Mouse (Mus musculus) forebrain, embryonic 11.5 days (tissue): Measurements from ENCODE around the gene Tead3. TPM values are rescaled to one million over a fixed set of nuclear protein-coding genes. Genes with fewer than 3 reads are reported as not detected.
"Not testable (repeated sequence)": the region's sequence is repeated elsewhere in the genome, so short reads cannot be mapped to it uniquely, and the experiment has no call there.

Experiments used
- ATAC-seq: fragments of 200-750 bp; cut with Nextera tagmentation; replicated peaks from 2 replicates; pipeline ENCODE4 v1.8.0; 2017; ENCODE audit warnings: moderate TSS enrichment; ENCODE audit not compliant: low FRiP score
- DNase-seq: peaks from one replicate; pipeline ENCODE4 v3.0.0-alpha.2; 2017; ENCODE audit warnings: low spot score
- H3K27ac ChIP-seq: fragments of 300-500 bp; sonication (generic); 2 replicates; pipeline ENCODE4 v1.5.1; 2014; ENCODE audit warnings: low read depth, low read length
- H3K27me3 ChIP-seq: fragments of 300-500 bp; sonication (generic); 2 replicates; pipeline ENCODE4 v1.6.1; 2014; ENCODE audit warnings: mild to moderate bottlenecking, low read length, mixed read lengths; ENCODE audit not compliant: control insufficient read depth, insufficient read depth
- H3K36me3 ChIP-seq: fragments of 300-500 bp; sonication (generic); 2 replicates; pipeline ENCODE4 v1.6.1; 2014; ENCODE audit warnings: mild to moderate bottlenecking, low read length, moderate library complexity, mixed read lengths; ENCODE audit not compliant: control insufficient read depth, insufficient read depth
- H3K4me1 ChIP-seq: fragments of 300-500 bp; sonication (generic); replicated peaks from 2 replicates; pipeline ENCODE4 v1.6.1; 2014; ENCODE audit warnings: low read length, mixed read lengths; ENCODE audit not compliant: control insufficient read depth, insufficient read depth
- H3K4me2 ChIP-seq: fragments of 300-500 bp; sonication (generic); 2 replicates; pipeline ENCODE4 v1.6.1; 2014; ENCODE audit warnings: low read depth, mild to moderate bottlenecking, low read length, moderate library complexity, mixed read lengths; ENCODE audit not compliant: severe bottlenecking
- H3K4me3 ChIP-seq: fragments of 300-500 bp; sonication (generic); 2 replicates; pipeline ENCODE4 v1.5.1; 2014; ENCODE audit warnings: low read depth, low read length
- H3K9ac ChIP-seq: fragments of 300-500 bp; sonication (generic); 2 replicates; pipeline ENCODE4 v1.6.1; 2014; ENCODE audit warnings: low read length
- H3K9me3 ChIP-seq: fragments of 300-500 bp; sonication (generic); 2 replicates; pipeline ENCODE4 v1.6.1; 2016; ENCODE audit warnings: low read length, mixed read lengths; ENCODE audit not compliant: control insufficient read depth
- WGBS: fragments of 180-500 bp; shearing (Covaris S2); extraction: QIAGEN DNeasy Blood & Tissue Kit; methylation state at CpG from one replicate; pipeline ENCODE4 v1.1.7; 2014; 5-methylcytosine and 5-hydroxymethylcytosine counted together
- polyA plus RNA-seq: library from polyadenylated mRNA; unstranded; fragments of >200 nt; fragmentation: Nextera tagmentation; extraction: Ambion mirVana; gene quantifications from 2 replicates; pipeline ENCODE4 v1.2.1, GENCODE M21; 2014

Tead3 gene
- polyA plus RNA-seq, 1 experiment from 2014 or later = 5.6 TPM

- Histone ChIP-seq H3K9me3 (no peaks in the 10 kb centered on the region), H3K9ac (peak overlapping the region; percentile 44), H3K4me2 (peak overlapping the region; percentile 40), H3K27me3 (no peaks in the 10 kb centered on the region; the same call in 1 of the 2 replicates), H3K4me3 (peak overlapping the region; percentile 16; the same call in 1 of the 2 replicates), H3K4me1 (peaks cover 18% of the 10 kb centered on the region), H3K36me3 (no peaks in the 10 kb centered on the region), H3K27ac (no peak overlapping the region)
- WGBS = 6% methylated on average over 26 of the region's 26 CpGs
- peak; percentile 79 for ATAC-seq
- peak; percentile 88 for DNase-seq
Measured at GRCm38 (mm10) chr17:28341091-28341490, 9.5 kb downstream of the Tead3 start.

GRCm38 (mm10) chr17:28340578-28340977, 10.0 kb downstream of the Tead3 start:
- peak overlapping the region; percentile 40; the same call in 1 of the 2 replicates for H3K4me2 ChIP-seq
- no peak overlapping the region for H3K27ac ChIP-seq

GRCm38 (mm10) chr17:28337547-28337946, 13.1 kb downstream of the Tead3 start:
- Histone ChIP-seq H3K4me3 (no peak overlapping the region), H3K36me3 (no peaks in the 10 kb centered on the region)

More at GRCm38 (mm10) chr17:28340578-28340977, 10.0 kb downstream of the Tead3 start:
- no peak overlapping the region for H3K4me3 ChIP-seq
- peaks cover 15% of the 10 kb centered on the region for H3K4me1 ChIP-seq
- ATAC-seq (no peak), DNase-seq (no peak)
- H3K36me3 ChIP-seq = no peaks in the 10 kb centered on the region
- no peaks in the 10 kb centered on the region; the same call in 1 of the 2 replicates for H3K27me3 ChIP-seq
- H3K9me3 ChIP-seq = no peaks in the 10 kb centered on the region
- WGBS = 79% methylated on average over 7 of the region's 7 CpGs
- H3K9ac ChIP-seq = peak overlapping the region; percentile 44

GRCm38 (mm10) chr17:28335267-28335666, 15.3 kb downstream of the Tead3 start:
- H3K27me3 ChIP-seq = no peaks in the 10 kb centered on the region
- WGBS = 74% methylated on average over 10 of the region's 10 CpGs
- H3K27ac ChIP-seq = no peak overlapping the region
- DNase-seq = no peak
- no peak overlapping the region for H3K4me3 ChIP-seq
- no peak overlapping the region for H3K4me2 ChIP-seq
- 0 out of 2 replicates have a peak, but pooled peaks cover 7% of the 10 kb centered on the region for H3K4me1 ChIP-seq
- ATAC-seq = no peak
- no peaks in the 10 kb centered on the region for H3K9me3 ChIP-seq
- H3K36me3 ChIP-seq = peaks cover 2% of the 10 kb centered on the region; the same call in 1 of the 2 replicates
- H3K9ac ChIP-seq = no peak overlapping the region

More at GRCm38 (mm10) chr17:28337547-28337946, 13.1 kb downstream of the Tead3 start:
- DNase-seq = no peak
- no peak overlapping the region for H3K27ac ChIP-seq
- ATAC-seq = no peak
- H3K4me2 ChIP-seq = no peak overlapping the region
- H3K4me1 ChIP-seq = peaks cover 13% of the 10 kb centered on the region
- no peak overlapping the region for H3K9ac ChIP-seq
- H3K27me3 ChIP-seq = no peaks in the 10 kb centered on the region
- H3K9me3 ChIP-seq = no peaks in the 10 kb centered on the region
- 92% methylated on average over 7 of the region's 7 CpGs for WGBS

- DNase-seq = no peak
- no peak overlapping the region for H3K9ac ChIP-seq
- no peak overlapping the region for H3K4me3 ChIP-seq
Measured at GRCm38 (mm10) chr17:28332915-28333546, 17.6 kb downstream of the Tead3 start.

GRCm38 (mm10) chr17:28332113-28332914, 18.3 kb downstream of the Tead3 start:
- Histone ChIP-seq H3K36me3 (peaks cover 2% of the 10 kb centered on the region; the same call in 1 of the 2 replicates), H3K4me3 (no peak overlapping the region), H3K4me2 (no peak overlapping the region), H3K9me3 (no peaks in the 10 kb centered on the region), H3K9ac (no peak overlapping the region), H3K4me1 (0 out of 2 replicates have a peak, but pooled peaks cover 12% of the 10 kb centered on the region), H3K27me3 (no peaks in the 10 kb centered on the region), H3K27ac (no peak overlapping the region)
- DNase-seq = no peak
- 48% methylated on average over 13 of the region's 13 CpGs for WGBS
- no peak for ATAC-seq

More at GRCm38 (mm10) chr17:28332915-28333546, 17.6 kb downstream of the Tead3 start:
- ATAC-seq = no peak
- H3K9me3 ChIP-seq = no peaks in the 10 kb centered on the region
- 0 out of 2 replicates have a peak, but pooled peaks cover 7% of the 10 kb centered on the region for H3K4me1 ChIP-seq
- no peak overlapping the region for H3K27ac ChIP-seq
- no peaks in the 10 kb centered on the region for H3K27me3 ChIP-seq
- H3K36me3 ChIP-seq = peaks cover 2% of the 10 kb centered on the region; the same call in 1 of the 2 replicates
- H3K4me2 ChIP-seq = no peak overlapping the region
- 61% methylated on average over 31 of the region's 31 CpGs for WGBS

GRCm38 (mm10) chr17:28331241-28332112, 19.1 kb downstream of the Tead3 start:
- Histone ChIP-seq H3K27ac (no peak overlapping the region), H3K4me2 (0 out of 2 replicates have a peak overlapping the region, but pooled peaks have one; percentile 8), H3K9me3 (no peaks in the 10 kb centered on the region), H3K9ac (no peak overlapping the region), H3K4me1 (0 out of 2 replicates have a peak, but pooled peaks cover 12% of the 10 kb centered on the region), H3K27me3 (no peaks in the 10 kb centered on the region), H3K36me3 (peaks cover 2% of the 10 kb centered on the region; the same call in 1 of the 2 replicates), H3K4me3 (no peak overlapping the region)
- WGBS = 48% methylated on average over 5 of the region's 7 CpGs
- ATAC-seq (no peak), DNase-seq (no peak)

- not testable (repeated sequence) for H3K27ac ChIP-seq, DNase-seq, ATAC-seq, H3K36me3 ChIP-seq, H3K9me3 ChIP-seq, H3K27me3 ChIP-seq, H3K9ac ChIP-seq, H3K4me3 ChIP-seq
- 71% methylated on average over 6 of the region's 8 CpGs for WGBS
- Histone ChIP-seq H3K4me1 (0 out of 2 replicates have a peak, but pooled peaks cover 12% of the 10 kb centered on the region), H3K4me2 (0 out of 2 replicates have a peak overlapping the region, but pooled peaks have one; percentile 8)
Measured at GRCm38 (mm10) chr17:28330590-28330989, 20.0 kb downstream of the Tead3 start.
